Mouse (Mus musculus) limb, embryonic 14.5 days (tissue): Measurements from ENCODE around the gene Ccnt2. TPM values are rescaled to one million over a fixed set of nuclear protein-coding genes. Genes with fewer than 3 reads are reported as not detected.
A peak's percentile ranks its signal among the peaks of the same experiment; 100 is the strongest.

Experiments used
- ATAC-seq: fragments of 200-750 bp; cut with Nextera tagmentation; 2 replicates; pipeline ENCODE4 v1.8.0; 2017; ENCODE audit warnings: low read depth, moderate number of reproducible peaks, moderate TSS enrichment; ENCODE audit not compliant: low FRiP score
- DNase-seq: peaks from one replicate; pipeline ENCODE4 v3.0.0-alpha.2; 2015; ENCODE audit warnings: low spot score
- H3K27ac ChIP-seq: fragments of 300-500 bp; sonication (generic); replicated peaks from 2 replicates; pipeline ENCODE4 v1.5.1; 2014; ENCODE audit warnings: low read depth, mild to moderate bottlenecking, low read length, moderate library complexity, mixed read lengths
- H3K27me3 ChIP-seq: fragments of 300-500 bp; sonication (generic); 2 replicates; pipeline ENCODE4 v1.6.1; 2014; ENCODE audit warnings: low read length, mixed read lengths; ENCODE audit not compliant: control insufficient read depth, insufficient read depth
- H3K36me3 ChIP-seq: fragments of 300-500 bp; sonication (generic); 2 replicates; pipeline ENCODE4 v1.6.1; 2014; ENCODE audit warnings: mild to moderate bottlenecking, low read length, moderate library complexity, mixed read lengths; ENCODE audit not compliant: control insufficient read depth, insufficient read depth
- H3K4me1 ChIP-seq: fragments of 300-500 bp; sonication (generic); 2 replicates; pipeline ENCODE4 v1.6.1; 2014; ENCODE audit warnings: antibody characterized with exemption, low read length, mixed read lengths; ENCODE audit not compliant: control insufficient read depth, insufficient read depth
- H3K4me2 ChIP-seq: fragments of 300-500 bp; sonication (generic); replicated peaks from 2 replicates; pipeline ENCODE4 v1.6.1; 2014; ENCODE audit warnings: low read depth, mild to moderate bottlenecking, low read length, moderate library complexity; ENCODE audit not compliant: severe bottlenecking
- H3K4me3 ChIP-seq: fragments of 300-500 bp; sonication (generic); replicated peaks from 2 replicates; pipeline ENCODE4 v1.5.1; 2014; ENCODE audit warnings: low read length
- H3K9ac ChIP-seq: fragments of 300-500 bp; sonication (generic); 2 replicates; pipeline ENCODE4 v1.6.1; 2014; ENCODE audit warnings: mild to moderate bottlenecking, low read depth, low read length, moderate library complexity; ENCODE audit not compliant: severe bottlenecking
- H3K9me3 ChIP-seq: fragments of 300-500 bp; sonication (generic); 2 replicates; pipeline ENCODE4 v1.6.1; 2016; ENCODE audit warnings: low read length; ENCODE audit not compliant: control insufficient read depth
- POLR2A ChIP-seq: fragments of 200-500 bp; IDR thresholded peaks from 2 replicates; pipeline ENCODE4 v1.8.0; 2012; ENCODE audit warnings: inconsistent platforms, mild to moderate bottlenecking, moderate library complexity, borderline replicate concordance; ENCODE audit not compliant: insufficient read depth, insufficient read length; ENCODE audit errors: extremely low read depth
- WGBS: fragments of 180-500 bp; shearing (Covaris S2); extraction: QIAGEN DNeasy Blood & Tissue Kit; methylation state at CpG from one replicate; pipeline ENCODE4 v1.1.7; 2014; 5-methylcytosine and 5-hydroxymethylcytosine counted together
- polyA plus RNA-seq, 2 experiments: library from polyadenylated mRNA; depleted of rRNA in 1 of 2; stranded (reverse) in 1 of 2; unstranded in 1 of 2; fragments of >200 nt; fragmentation: Nextera tagmentation in 1 of 2; extraction: Ambion mirVana in 1 of 2; gene quantifications; 2 replicates each; pipeline versions ENCODE4 v1.2.1 to v1.2.3; 2012 to 2014

Ccnt2 gene
- polyA plus RNA-seq, 2 experiments: 53.6 to 67.0 TPM

GRCm38 (mm10) chr1:127765468-127765867 is 8.5 kb upstream of the Ccnt2 start:
- Histone ChIP-seq H3K4me2 (no peak overlapping the region), H3K4me1 (no peaks in the 10 kb centered on the region), H3K4me3 (no peak overlapping the region), H3K36me3 (no peaks in the 10 kb centered on the region), H3K27ac (no peak overlapping the region), H3K9me3 (no peaks in the 10 kb centered on the region), H3K9ac (no peak overlapping the region), H3K27me3 (no peaks in the 10 kb centered on the region)
- DNase-seq (no peak), ATAC-seq (no peak)
- TF ChIP-seq POLR2A: no peak
- 56% methylated on average over 2 of the region's 2 CpGs for WGBS

- TF ChIP-seq POLR2A: no peak
- DNase-seq (no peak), ATAC-seq (no peak)
- no peaks in the 10 kb centered on the region for H3K36me3 ChIP-seq
- no peak overlapping the region for H3K4me2 ChIP-seq
- 91% methylated on average over 2 of the region's 2 CpGs for WGBS
- no peaks in the 10 kb centered on the region for H3K27me3 ChIP-seq
- H3K27ac ChIP-seq: no peak overlapping the region
- H3K4me3 ChIP-seq: no peak overlapping the region
- H3K9me3 ChIP-seq: no peaks in the 10 kb centered on the region
- H3K9ac ChIP-seq: no peak overlapping the region
- no peaks in the 10 kb centered on the region for H3K4me1 ChIP-seq
These were observed 7.2 kb upstream of the Ccnt2 start for GRCm38 (mm10) chr1:127766741-127767140.

GRCm38 (mm10) chr1:127773198-127773802 is 664 bp upstream of the Ccnt2 start:
- no peaks in the 10 kb centered on the region for H3K9me3 ChIP-seq
- peak overlapping the region; percentile 82 for H3K4me2 ChIP-seq
- peaks cover 13% of the 10 kb centered on the region for H3K4me1 ChIP-seq
- H3K27ac ChIP-seq: peak overlapping the region; percentile 45
- DNase-seq (no peak), ATAC-seq (peak; percentile 28)
- peak overlapping the region; percentile 55 for H3K9ac ChIP-seq
- 2% methylated on average over 14 of the region's 14 CpGs for WGBS
- 0 out of 2 replicates have a peak, but pooled peaks have one; percentile 67 for TF ChIP-seq POLR2A
- no peaks in the 10 kb centered on the region for H3K36me3 ChIP-seq
- peak overlapping the region; percentile 67 for H3K4me3 ChIP-seq
- no peaks in the 10 kb centered on the region for H3K27me3 ChIP-seq

- ATAC-seq (peak; percentile 31), DNase-seq (peak; percentile 41)
- no peak for TF ChIP-seq POLR2A
- peak overlapping the region; percentile 67 for H3K4me3 ChIP-seq
- H3K36me3 ChIP-seq: 0 out of 2 replicates have a peak, but pooled peaks cover 8% of the 10 kb centered on the region
- under 1% methylated on average over 31 of the region's 31 CpGs for WGBS
- H3K9me3 ChIP-seq: no peaks in the 10 kb centered on the region
- H3K27ac ChIP-seq: peak overlapping the region; percentile 92
- H3K9ac ChIP-seq: peak overlapping the region; percentile 88
- H3K27me3 ChIP-seq: no peaks in the 10 kb centered on the region
- H3K4me2 ChIP-seq: peak overlapping the region; percentile 75
- peaks cover 13% of the 10 kb centered on the region for H3K4me1 ChIP-seq
These were observed 527 bp downstream of the Ccnt2 start for GRCm38 (mm10) chr1:127774501-127774880.

GRCm38 (mm10) chr1:127775206-127775720 is 1.3 kb downstream of the Ccnt2 start:
- no peaks in the 10 kb centered on the region for H3K9me3 ChIP-seq
- DNase-seq (no peak), ATAC-seq (no peak)
- no peak overlapping the region for H3K27ac ChIP-seq
- WGBS: 9% methylated on average over 10 of the region's 10 CpGs
- no peaks in the 10 kb centered on the region for H3K27me3 ChIP-seq
- H3K4me1 ChIP-seq: peaks cover 13% of the 10 kb centered on the region
- TF ChIP-seq POLR2A: no peak
- peak overlapping the region; percentile 75 for H3K4me2 ChIP-seq
- H3K36me3 ChIP-seq: 0 out of 2 replicates have a peak, but pooled peaks cover 8% of the 10 kb centered on the region
- H3K9ac ChIP-seq: peak overlapping the region; percentile 88
- peak overlapping the region; percentile 67 for H3K4me3 ChIP-seq
